ENCODE assay signal across 9 mouse cellular contexts in genomic region chr3:132103454-132103853, GRCm38 (mm10). TPM values are rescaled to one million over a fixed set of nuclear protein-coding genes. Genes with fewer than 3 reads are reported as not detected.
DNase-seq lines count a peak whose midpoint lies in the region; ATAC-seq and TF ChIP-seq lines count a peak whose summit lies in the region.
"Had no signal": no experiment of that assay in that cellular context is flagged by ENCODE, and none has a peak within 500 bp of the region (broad histone marks: within the 10 kb centered on the region; RNA-seq: fewer than 3 reads in every experiment).

No protein-coding gene starts in this region.

- H3K27ac ChIP-seq in bone marrow macrophage, adult 2 months (ENCODE audit: insufficient read depth, low read depth, low read length): peak overlapping the region; percentile 94
- no peak overlapping the region for H3K27ac ChIP-seq in lung, postnatal 0 days (ENCODE audit: low read length)

- H3K4me1 ChIP-seq in bone marrow macrophage, adult 2 months (ENCODE audit: control insufficient read depth, insufficient read depth, low read length): peaks cover 28% of the 10 kb centered on the region
- H3K4me1 ChIP-seq in lung, postnatal 0 days (ENCODE audit: insufficient read depth, low read depth, low read length): peaks cover 6% of the 10 kb centered on the region; the same call in 1 of the 2 replicates

- no peaks in the 10 kb centered on the region for H3K27me3 ChIP-seq in C2C12 (ENCODE audit: control insufficient read depth, insufficient read depth, insufficient read length)
- no peaks in the 10 kb centered on the region for H3K27me3 ChIP-seq in lung, postnatal 0 days (replicated peaks; ENCODE audit: insufficient read depth, low read length)

- intact Hi-C loops in heart, postnatal 25 days (cut with DNase I): no loop called here

- H3K79me3 ChIP-seq in C2C12 (ENCODE audit: low read depth): no peaks in the 10 kb centered on the region

- no peak overlapping the region for H3ac ChIP-seq in C2C12 (ENCODE audit: control insufficient read depth, insufficient read length, low read depth)

- H3K9ac ChIP-seq in lung, postnatal 0 days (replicated peaks; ENCODE audit: low read depth): no peak overlapping the region

- H3K9me3 ChIP-seq in lung, postnatal 0 days (ENCODE audit: low read length): no peaks in the 10 kb centered on the region

- WGBS in lung, postnatal 0 days: 24% methylated on average over 7 of the region's 7 CpGs

- no peak for TF ChIP-seq EP300 in lung, postnatal 0 days (IDR thresholded peaks at IDR 0.05)

- H3K36me3 ChIP-seq in C2C12 (ENCODE audit: control insufficient read depth, insufficient read depth): no peaks in the 10 kb centered on the region
- H3K36me3 ChIP-seq in lung, postnatal 0 days (ENCODE audit: insufficient read depth, low read length): no peaks in the 10 kb centered on the region

- H3K4me3 ChIP-seq in C2C12 (ENCODE audit: insufficient read depth, poor library complexity, severe bottlenecking): no peak overlapping the region
- H3K4me3 ChIP-seq in bone marrow macrophage, adult 2 months (ENCODE audit: insufficient read depth, low read length): no peak overlapping the region
- peak overlapping the region; percentile 16 for H3K4me3 ChIP-seq in lung, postnatal 0 days (ENCODE audit: low read depth, low read length)

- peak; percentile 6 for DNase-seq in heart, adult 8-10 months (ENCODE audit: low spot score)
- DNase-seq in heart, postnatal 25 days (ENCODE audit: low spot score): no peak
- peak; percentile 31 for DNase-seq in lung, postnatal 0 days (ENCODE audit: low spot score)
- DNase-seq in cerebellum, postnatal 25 days: no peak
- DNase-seq in thymus, postnatal 14 days: no peak

- no peaks in the 10 kb centered on the region for H3K79me2 ChIP-seq in C2C12 (ENCODE audit: control insufficient read depth, insufficient read depth)

- no peak for TF ChIP-seq CTCF in C2C12 (IDR thresholded peaks at IDR 0.05; ENCODE audit: control insufficient read depth, insufficient read depth, insufficient read length)
- no peak for TF ChIP-seq CTCF in bone marrow macrophage, adult 2 months (IDR thresholded peaks at IDR 0.05; ENCODE audit: low read depth, low read length)
- TF ChIP-seq CTCF in lung, postnatal 0 days (IDR thresholded peaks at IDR 0.05): peak; percentile 7; the same call in 1 of the 2 replicates

- no peak for TF ChIP-seq POLR2A in bone marrow macrophage, adult 2 months (IDR thresholded peaks at IDR 0.05; ENCODE audit: borderline replicate concordance, low read depth, low read length)

- peak overlapping the region; percentile 51 for H3K4me2 ChIP-seq in lung, postnatal 0 days (replicated peaks; ENCODE audit: low read depth, low read length)

- ATAC-seq in lung, postnatal 0 days: peak; percentile 28; the same call in 1 of the 2 replicates
- no peak for ATAC-seq in megakaryocyte-erythroid progenitor cell, adult 5-6 weeks (replicated peaks; ENCODE audit: low FRiP score, low TSS enrichment, poor library complexity, severe bottlenecking)

TF ChIP-seq in C2C12, 6 proteins besides CTCF, POLR2A, EP300 and RAD21:
- TF ChIP-seq CEBPB (IDR thresholded peaks at IDR 0.05; ENCODE audit: low read depth) (peak; percentile 79), USF1 (IDR thresholded peaks at IDR 0.05; ENCODE audit: low read depth) (no peak)

RNA-seq across cellular contexts. Expression of gene Dkk2, which starts 18.4 kb away (rescaled TPM):
- total RNA-seq in heart, adult 8-10 months (2022): under 1 TPM in 3 of 4 experiments, not detected in 1; 0.09 to 0.16 (median 0.14) TPM
- under 1 TPM in 1 of 2 experiments, not detected in 1; 0.16 TPM for total RNA-seq in heart, postnatal 25 days (2021)
- 0.05 TPM for polyA plus RNA-seq in C2C12 (2012; fragmentation: generic; extraction: Trizol)
- polyA plus RNA-seq in bone marrow macrophage, adult 2 months (2012; ENCODE audit: insufficient read depth, insufficient read length, missing spikeins): 0.64 and 0.68 TPM in 2 replicates
- 1.5 and 2.1 TPM in 2 replicates for polyA plus RNA-seq in lung, postnatal 0 days (2015; fragmentation: Nextera tagmentation; extraction: Ambion mirVana)
- not detected in 2 replicates for total RNA-seq in megakaryocyte-erythroid progenitor cell, adult 5-6 weeks (2014; fragmentation: Nextera tagmentation)
- not detected in 2 replicates for total RNA-seq in megakaryocyte-erythroid progenitor cell, adult 5-6 weeks (2017)
- total RNA-seq: MEL had no signal

Comparison
In these comparisons a context has a peak if more than half of its experiments do, and no peak if none do; other contexts are left out.
1. DNase-seq: peak in heart, adult 8-10 months (single experiment) and lung, postnatal 0 days (single experiment); none in heart, postnatal 25 days (single experiment), cerebellum, postnatal 25 days (0 of 2) and thymus, postnatal 14 days (single experiment).